In genomic region chr4:101316061-101316460, GRCm38 (mm10) we compare ENCODE assay signal across 31 mouse cellular contexts.
"Had no signal": no experiment of that assay in that cellular context is flagged by ENCODE, and none has a peak within 500 bp of the region (broad histone marks: within the 10 kb centered on the region; RNA-seq: fewer than 3 reads in every experiment).

No protein-coding gene starts in this region.

- H3K9ac ChIP-seq: heart, embryonic 12.5 days; heart, embryonic 13.5 days; heart, embryonic 15.5 days; hindbrain, embryonic 12.5 days; hindbrain, embryonic 13.5 days; hindbrain, embryonic 14.5 days; hindbrain, embryonic 15.5 days; intestine, embryonic 15.5 days had no signal

- H3K4me2 ChIP-seq: heart, embryonic 11.5 days; heart, embryonic 12.5 days; heart, embryonic 13.5 days; heart, embryonic 15.5 days; hindbrain, embryonic 12.5 days; hindbrain, embryonic 13.5 days; hindbrain, embryonic 14.5 days; hindbrain, embryonic 15.5 days; intestine, embryonic 15.5 days had no signal

- H3K4me1 ChIP-seq: heart, embryonic 10.5 days; heart, embryonic 12.5 days; heart, embryonic 13.5 days; heart, embryonic 15.5 days; hindbrain, embryonic 10.5 days; hindbrain, embryonic 12.5 days; hindbrain, embryonic 13.5 days; hindbrain, embryonic 15.5 days; intestine, embryonic 15.5 days had no signal

- H3K27ac ChIP-seq: heart, embryonic 10.5 days; heart, embryonic 13.5 days; heart, embryonic 15.5 days; hindbrain, embryonic 10.5 days; hindbrain, embryonic 12.5 days; hindbrain, embryonic 13.5 days; hindbrain, embryonic 14.5 days; hindbrain, embryonic 15.5 days; hindbrain, postnatal 0 days; intestine, embryonic 15.5 days; layer of hippocampus, adult 2 months; left cerebral cortex, adult 2 months had no signal

- ATAC-seq: hindbrain, embryonic 16.5 days; hindbrain, postnatal 0 days; inflammation-experienced regulatory T-cells, adult 6 months; intestine, embryonic 15.5 days; intestine, embryonic 16.5 days; intestine, postnatal 0 days had no signal

- DNase-seq: heart, postnatal 10 days; heart, postnatal 14 days; heart, postnatal 36 days; heart, postnatal 4 days; kidney, adult 11 months; kidney, adult 2 months; kidney, adult 8-10 months; kidney, adult 9 months; kidney, postnatal 10 days; kidney, postnatal 36 days; kidney, postnatal 4 days; layer of hippocampus, adult 9-11 months; layer of hippocampus, postnatal 36 days had no signal

- H3K27me3 ChIP-seq: hindbrain, embryonic 15.5 days; intestine, embryonic 15.5 days had no signal

- H3K4me3 ChIP-seq: heart, embryonic 10.5 days; heart, embryonic 12.5 days; heart, embryonic 13.5 days; heart, embryonic 15.5 days; hindbrain, embryonic 10.5 days; hindbrain, embryonic 12.5 days; hindbrain, embryonic 13.5 days; hindbrain, embryonic 15.5 days; intestine, embryonic 15.5 days; layer of hippocampus, adult 2 months; left cerebral cortex, adult 2 months had no signal

- H3K36me3 ChIP-seq: heart, embryonic 10.5 days; heart, embryonic 12.5 days; heart, embryonic 13.5 days; heart, embryonic 15.5 days; hindbrain, embryonic 10.5 days; hindbrain, embryonic 12.5 days; hindbrain, embryonic 13.5 days; hindbrain, embryonic 15.5 days; intestine, embryonic 15.5 days had no signal

- H3K9me3 ChIP-seq: heart, embryonic 10.5 days; heart, embryonic 12.5 days; heart, embryonic 13.5 days; heart, embryonic 15.5 days; hindbrain, embryonic 10.5 days; hindbrain, embryonic 12.5 days; hindbrain, embryonic 13.5 days; hindbrain, embryonic 15.5 days; intestine, embryonic 15.5 days had no signal
